Mouse (Mus musculus) liver, embryonic 11.5 days (tissue): ENCODE measurements around the gene Themis. TPM values are rescaled to one million over a fixed set of nuclear protein-coding genes. Genes with fewer than 3 reads are reported as not detected.

ENCODE experiments used
- ATAC-seq: fragments of 200-750 bp; cut with Nextera tagmentation; replicated peaks from 2 replicates; pipeline ENCODE4 v1.8.0; 2017; ENCODE audit warnings: moderate number of reproducible peaks, mild to moderate bottlenecking, moderate TSS enrichment, moderate library complexity; ENCODE audit not compliant: low FRiP score
- DNase-seq: peaks from one replicate; pipeline ENCODE4 v3.0.0-alpha.2; 2017; ENCODE audit warnings: low spot score
- H3K27ac ChIP-seq: fragments of 300-500 bp; sonication (generic); 2 replicates; pipeline ENCODE4 v1.5.1; 2014; ENCODE audit warnings: mild to moderate bottlenecking, low read depth, low read length, control low read depth
- H3K27me3 ChIP-seq: fragments of 300-500 bp; sonication (generic); replicated peaks from 2 replicates; pipeline ENCODE4 v1.6.1; 2014; ENCODE audit warnings: low read length, mixed read lengths; ENCODE audit not compliant: control insufficient read depth, insufficient read depth
- H3K36me3 ChIP-seq: fragments of 300-500 bp; sonication (generic); 2 replicates; pipeline ENCODE4 v1.6.1; 2014; ENCODE audit warnings: mild to moderate bottlenecking, low read length, moderate library complexity, mixed read lengths; ENCODE audit not compliant: control insufficient read depth, insufficient read depth
- H3K4me1 ChIP-seq: fragments of 300-500 bp; sonication (generic); replicated peaks from 2 replicates; pipeline ENCODE4 v1.6.1; 2014; ENCODE audit warnings: low read length, mixed read lengths; ENCODE audit not compliant: control insufficient read depth, insufficient read depth
- H3K4me2 ChIP-seq: fragments of 300-500 bp; sonication (generic); 2 replicates; pipeline ENCODE4 v1.6.1; 2014; ENCODE audit warnings: mild to moderate bottlenecking, control low read depth, moderate library complexity
- H3K4me3 ChIP-seq: fragments of 300-500 bp; sonication (generic); 2 replicates; pipeline ENCODE4 v1.5.1; 2014; ENCODE audit warnings: low read depth, low read length, control low read depth
- H3K9ac ChIP-seq: fragments of 300-500 bp; sonication (generic); 2 replicates; pipeline ENCODE4 v1.6.1; 2014; ENCODE audit warnings: low read depth, low read length, control low read depth
- H3K9me3 ChIP-seq: fragments of 300-500 bp; sonication (generic); 2 replicates; pipeline ENCODE4 v1.6.1; 2016; ENCODE audit warnings: low read length, inconsistent platforms, mixed read lengths; ENCODE audit not compliant: control insufficient read depth
- WGBS: fragments of 180-500 bp; shearing (Covaris S2); extraction: QIAGEN DNeasy Blood & Tissue Kit; methylation state at CpG from one replicate; pipeline ENCODE4 v1.1.7; 2014; 5-methylcytosine and 5-hydroxymethylcytosine counted together
- polyA plus RNA-seq: library from polyadenylated mRNA; unstranded; fragments of >200 nt; fragmentation: Nextera tagmentation; extraction: Ambion mirVana; gene quantifications from 2 replicates; pipeline ENCODE4 v1.2.1, GENCODE M21; 2014

The Themis gene
- polyA plus RNA-seq, 1 experiment from 2014 or later, result not detected

- Histone ChIP-seq H3K4me1 (no peaks in the 10 kb centered on the region), H3K4me2 (no peak overlapping the region), H3K9ac (no peak overlapping the region), H3K27me3 (no peaks in the 10 kb centered on the region), H3K27ac (no peak overlapping the region), H3K4me3 (no peak overlapping the region), H3K9me3 (no peaks in the 10 kb centered on the region; the same call in 1 of the 2 replicates), H3K36me3 (no peaks in the 10 kb centered on the region)
- 85% methylated on average over 1 of the region's 1 CpGs for WGBS
- no peak for DNase-seq
- no peak for ATAC-seq
These were observed 69.8 kb downstream of the Themis start for GRCm38 (mm10) chr10:28737953-28738352.

- Histone ChIP-seq H3K36me3 (no peaks in the 10 kb centered on the region), H3K27ac (no peak overlapping the region), H3K4me1 (no peaks in the 10 kb centered on the region), H3K4me2 (no peak overlapping the region), H3K9ac (no peak overlapping the region), H3K4me3 (no peak overlapping the region), H3K9me3 (no peaks in the 10 kb centered on the region), H3K27me3 (no peaks in the 10 kb centered on the region)
- DNase-seq (no peak), ATAC-seq (no peak)
These were observed 78.3 kb downstream of the Themis start for GRCm38 (mm10) chr10:28746426-28746825.

GRCm38 (mm10) chr10:28753321-28753720 lies 85.2 kb downstream of the Themis start:
- ATAC-seq, result no peak
- H3K27ac ChIP-seq, result no peak overlapping the region
- H3K9ac ChIP-seq, result no peak overlapping the region
- no peaks in the 10 kb centered on the region for H3K4me1 ChIP-seq
- H3K27me3 ChIP-seq, result no peaks in the 10 kb centered on the region
- H3K4me2 ChIP-seq, result no peak overlapping the region
- WGBS, result 42% methylated on average over 2 of the region's 2 CpGs
- no peaks in the 10 kb centered on the region for H3K9me3 ChIP-seq
- DNase-seq, result no peak
- no peaks in the 10 kb centered on the region for H3K36me3 ChIP-seq
- H3K4me3 ChIP-seq, result no peak overlapping the region

GRCm38 (mm10) chr10:28754927-28755326 lies 86.8 kb downstream of the Themis start:
- no peak overlapping the region for H3K27ac ChIP-seq
- H3K9me3 ChIP-seq, result no peaks in the 10 kb centered on the region
- no peaks in the 10 kb centered on the region for H3K4me1 ChIP-seq
- ATAC-seq (no peak), DNase-seq (no peak)
- H3K9ac ChIP-seq, result no peak overlapping the region
- H3K4me3 ChIP-seq, result no peak overlapping the region
- H3K27me3 ChIP-seq, result no peaks in the 10 kb centered on the region
- no peaks in the 10 kb centered on the region for H3K36me3 ChIP-seq
- no peak overlapping the region for H3K4me2 ChIP-seq

GRCm38 (mm10) chr10:28776777-28777402 lies 108.7 kb downstream of the Themis start:
- no peaks in the 10 kb centered on the region for H3K9me3 ChIP-seq
- H3K9ac ChIP-seq, result no peak overlapping the region
- ATAC-seq (no peak), DNase-seq (no peak)
- 67% methylated on average over 5 of the region's 5 CpGs for WGBS
- no peaks in the 10 kb centered on the region for H3K36me3 ChIP-seq
- no peak overlapping the region for H3K4me3 ChIP-seq
- no peaks in the 10 kb centered on the region for H3K4me1 ChIP-seq
- no peak overlapping the region for H3K27ac ChIP-seq
- no peaks in the 10 kb centered on the region for H3K27me3 ChIP-seq
- H3K4me2 ChIP-seq, result no peak overlapping the region

- Histone ChIP-seq H3K4me2 (no peak overlapping the region), H3K9ac (no peak overlapping the region), H3K36me3 (no peaks in the 10 kb centered on the region), H3K9me3 (no peaks in the 10 kb centered on the region), H3K27ac (no peak overlapping the region), H3K4me1 (no peaks in the 10 kb centered on the region), H3K4me3 (no peak overlapping the region), H3K27me3 (no peaks in the 10 kb centered on the region)
- 69% methylated on average over 4 of the region's 4 CpGs for WGBS
- DNase-seq, result no peak
- no peak for ATAC-seq
These were observed 131.3 kb downstream of the Themis start for GRCm38 (mm10) chr10:28799469-28799868.

- 67% methylated on average over 3 of the region's 3 CpGs for WGBS
These were observed 137.0 kb downstream of the Themis start for GRCm38 (mm10) chr10:28805160-28805559.

GRCm38 (mm10) chr10:28811928-28812570 lies 143.9 kb downstream of the Themis start:
- no peak overlapping the region for H3K27ac ChIP-seq
- WGBS, result 81% methylated on average over 5 of the region's 5 CpGs
- no peaks in the 10 kb centered on the region for H3K4me1 ChIP-seq
- no peak overlapping the region for H3K4me2 ChIP-seq
- no peaks in the 10 kb centered on the region for H3K36me3 ChIP-seq
- no peak overlapping the region for H3K4me3 ChIP-seq
- DNase-seq, result no peak
- no peaks in the 10 kb centered on the region for H3K27me3 ChIP-seq
- no peaks in the 10 kb centered on the region for H3K9me3 ChIP-seq
- H3K9ac ChIP-seq, result no peak overlapping the region
- no peak for ATAC-seq

More at GRCm38 (mm10) chr10:28805160-28805559, 137.0 kb downstream of the Themis start:
- no peaks in the 10 kb centered on the region for H3K9me3 ChIP-seq
- no peak overlapping the region for H3K27ac ChIP-seq
- no peaks in the 10 kb centered on the region for H3K4me1 ChIP-seq
- ATAC-seq (no peak), DNase-seq (no peak)
- no peaks in the 10 kb centered on the region for H3K27me3 ChIP-seq
- no peak overlapping the region for H3K4me2 ChIP-seq
- no peak overlapping the region for H3K4me3 ChIP-seq
- H3K36me3 ChIP-seq, result no peaks in the 10 kb centered on the region
- H3K9ac ChIP-seq, result no peak overlapping the region

- Histone ChIP-seq H3K4me1 (no peaks in the 10 kb centered on the region), H3K9me3 (no peaks in the 10 kb centered on the region), H3K4me3 (no peak overlapping the region), H3K36me3 (no peaks in the 10 kb centered on the region), H3K9ac (no peak overlapping the region), H3K27ac (no peak overlapping the region), H3K4me2 (no peak overlapping the region), H3K27me3 (no peaks in the 10 kb centered on the region)
- ATAC-seq (no peak), DNase-seq (no peak)
These were observed 144.4 kb downstream of the Themis start for GRCm38 (mm10) chr10:28812571-28812936.
